16 mouse cellular contexts compared by ENCODE assay signal in the genomic region with DNA sequence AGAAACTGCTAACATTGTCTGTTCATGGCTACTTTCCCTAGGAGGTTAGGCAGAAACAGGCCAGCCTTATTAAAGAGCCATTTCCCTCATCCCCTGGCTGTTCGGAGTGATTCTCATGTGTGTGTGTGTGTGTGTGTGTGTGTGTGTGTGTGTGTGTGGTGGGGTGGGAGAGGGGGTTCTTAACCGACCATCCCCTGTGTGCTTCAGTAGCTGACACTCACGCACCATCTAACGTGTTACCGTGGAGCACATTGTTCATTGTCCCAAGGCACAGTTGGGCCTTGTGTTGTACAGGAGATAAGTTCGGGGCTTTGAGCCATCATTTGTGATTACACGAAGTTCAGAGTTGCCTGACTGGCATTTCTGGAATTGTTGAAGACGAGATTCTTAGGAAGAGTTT.
DNase-seq lines count a peak whose midpoint lies in the region; ATAC-seq and TF ChIP-seq lines count a peak whose summit lies in the region.
"Had no signal": no experiment of that assay in that cellular context is flagged by ENCODE, and none has a peak within 500 bp of the region (broad histone marks: within the 10 kb centered on the region; RNA-seq: fewer than 3 reads in every experiment).

No protein-coding gene starts in this region.

- no peak overlapping the region for H3K27ac ChIP-seq in forebrain, embryonic 11.5 days (ENCODE audit: low read depth, low read length)
- H3K27ac ChIP-seq in forebrain, postnatal 0 days (ENCODE audit: low read depth, low read length) = no peak overlapping the region
- peak overlapping the region; percentile 17; the same call in 1 of the 2 replicates for H3K27ac ChIP-seq in lung, postnatal 0 days (ENCODE audit: low read length)
- no peak overlapping the region for H3K27ac ChIP-seq in midbrain, embryonic 14.5 days (replicated peaks; ENCODE audit: low read depth, low read length)
- H3K27ac ChIP-seq: embryonic facial prominence, embryonic 12.5 days; gastrocnemius, adult 2 months; limb, embryonic 15.5 days; neural tube, embryonic 13.5 days had no signal

- H3K36me3 ChIP-seq in forebrain, embryonic 11.5 days (ENCODE audit: control insufficient read depth, insufficient read depth, low read length) = no peaks in the 10 kb centered on the region
- no peaks in the 10 kb centered on the region for H3K36me3 ChIP-seq in forebrain, postnatal 0 days (ENCODE audit: insufficient read depth)
- no peaks in the 10 kb centered on the region for H3K36me3 ChIP-seq in lung, postnatal 0 days (ENCODE audit: insufficient read depth, low read length)
- no peaks in the 10 kb centered on the region for H3K36me3 ChIP-seq in midbrain, embryonic 14.5 days (ENCODE audit: control insufficient read depth, insufficient read depth, low read length)
- H3K36me3 ChIP-seq: embryonic facial prominence, embryonic 12.5 days; limb, embryonic 15.5 days; neural tube, embryonic 13.5 days had no signal

- no peak for TF ChIP-seq EP300 in lung, postnatal 0 days (IDR thresholded peaks at IDR 0.05)

- no peak overlapping the region for H3K4me3 ChIP-seq in forebrain, embryonic 11.5 days (ENCODE audit: low read depth, low read length)
- no peak overlapping the region for H3K4me3 ChIP-seq in forebrain, postnatal 0 days (ENCODE audit: low read depth, low read length)
- H3K4me3 ChIP-seq in lung, postnatal 0 days (ENCODE audit: low read depth, low read length) = no peak overlapping the region
- no peak overlapping the region for H3K4me3 ChIP-seq in midbrain, embryonic 14.5 days (replicated peaks; ENCODE audit: low read depth, low read length)
- H3K4me3 ChIP-seq: embryonic facial prominence, embryonic 12.5 days; gastrocnemius, adult 2 months; limb, embryonic 15.5 days; neural tube, embryonic 13.5 days had no signal

- TF ChIP-seq CTCF in forebrain, postnatal 0 days (IDR thresholded peaks at IDR 0.05; ENCODE audit: low read depth) = no peak
- TF ChIP-seq CTCF in lung, postnatal 0 days (IDR thresholded peaks at IDR 0.05) = no peak

- no peaks in the 10 kb centered on the region for H3K27me3 ChIP-seq in forebrain, embryonic 11.5 days (ENCODE audit: control insufficient read depth, insufficient read depth, low read length)
- no peaks in the 10 kb centered on the region for H3K27me3 ChIP-seq in forebrain, postnatal 0 days (ENCODE audit: insufficient read depth, low read length)
- H3K27me3 ChIP-seq in lung, postnatal 0 days (replicated peaks; ENCODE audit: insufficient read depth, low read length) = no peaks in the 10 kb centered on the region
- no peaks in the 10 kb centered on the region for H3K27me3 ChIP-seq in midbrain, embryonic 14.5 days (ENCODE audit: control insufficient read depth, insufficient read depth, low read length)
- H3K27me3 ChIP-seq: embryonic facial prominence, embryonic 12.5 days; limb, embryonic 15.5 days; neural tube, embryonic 13.5 days had no signal

- no peaks in the 10 kb centered on the region; the same call in 1 of the 2 replicates for H3K4me1 ChIP-seq in forebrain, embryonic 11.5 days (replicated peaks; ENCODE audit: control insufficient read depth, insufficient read depth, low read length)
- no peaks in the 10 kb centered on the region for H3K4me1 ChIP-seq in forebrain, postnatal 0 days (ENCODE audit: insufficient read depth)
- no peaks in the 10 kb centered on the region for H3K4me1 ChIP-seq in lung, postnatal 0 days (ENCODE audit: insufficient read depth, low read depth, low read length)
- H3K4me1 ChIP-seq in midbrain, embryonic 14.5 days (ENCODE audit: control insufficient read depth, insufficient read depth, low read length) = peaks cover 16% of the 10 kb centered on the region; the same call in 1 of the 2 replicates

- 34% methylated on average over 8 of the region's 8 CpGs for WGBS in forebrain, embryonic 11.5 days
- 32% methylated on average over 8 of the region's 8 CpGs for WGBS in forebrain, postnatal 0 days
- WGBS in lung, postnatal 0 days = 60% methylated on average over 8 of the region's 8 CpGs
- WGBS in midbrain, embryonic 14.5 days = 13% methylated on average over 8 of the region's 8 CpGs

- no peak overlapping the region for H3K4me2 ChIP-seq in forebrain, embryonic 11.5 days (ENCODE audit: low read depth, low read length, severe bottlenecking)
- H3K4me2 ChIP-seq in forebrain, postnatal 0 days (ENCODE audit: low read depth) = no peak overlapping the region
- H3K4me2 ChIP-seq in lung, postnatal 0 days (replicated peaks; ENCODE audit: low read depth, low read length) = no peak overlapping the region
- no peak overlapping the region for H3K4me2 ChIP-seq in midbrain, embryonic 14.5 days (ENCODE audit: low read length)
- H3K4me2 ChIP-seq: embryonic facial prominence, embryonic 12.5 days; limb, embryonic 15.5 days; neural tube, embryonic 13.5 days had no signal

- no peak overlapping the region for H3K9ac ChIP-seq in forebrain, embryonic 11.5 days (ENCODE audit: low read length)
- H3K9ac ChIP-seq in forebrain, postnatal 0 days = no peak overlapping the region
- no peak overlapping the region for H3K9ac ChIP-seq in lung, postnatal 0 days (replicated peaks; ENCODE audit: low read depth)
- no peak overlapping the region for H3K9ac ChIP-seq in midbrain, embryonic 14.5 days (replicated peaks; ENCODE audit: low read length)
- H3K9ac ChIP-seq: embryonic facial prominence, embryonic 12.5 days; limb, embryonic 15.5 days; neural tube, embryonic 13.5 days had no signal

- ATAC-seq in forebrain, embryonic 11.5 days (replicated peaks; ENCODE audit: low FRiP score) = 0 out of 2 replicates have a peak, but pooled peaks have one; percentile 42
- no peak for ATAC-seq in forebrain, postnatal 0 days
- no peak for ATAC-seq in lung, postnatal 0 days
- no peak for ATAC-seq in midbrain, embryonic 14.5 days (ENCODE audit: low FRiP score, low TSS enrichment)

- no peaks in the 10 kb centered on the region for H3K9me3 ChIP-seq in forebrain, embryonic 11.5 days (ENCODE audit: control insufficient read depth, low read length)
- no peaks in the 10 kb centered on the region for H3K9me3 ChIP-seq in forebrain, postnatal 0 days (ENCODE audit: low read length)
- H3K9me3 ChIP-seq in lung, postnatal 0 days (ENCODE audit: low read length) = no peaks in the 10 kb centered on the region
- H3K9me3 ChIP-seq in midbrain, embryonic 14.5 days (ENCODE audit: control insufficient read depth, low read length) = no peaks in the 10 kb centered on the region
- H3K9me3 ChIP-seq: embryonic facial prominence, embryonic 12.5 days; limb, embryonic 15.5 days had no signal

- no peak for DNase-seq in forebrain, embryonic 11.5 days (ENCODE audit: low spot score)
- DNase-seq in forebrain, postnatal 0 days = no peak
- no peak for DNase-seq in lung, postnatal 0 days (ENCODE audit: low spot score)
- DNase-seq in lung, postnatal 10 days = no peak
- peak; percentile 44 for DNase-seq in R1 (ENCODE audit: low read depth, low spot score)
- DNase-seq in midbrain, embryonic 14.5 days = peak; percentile 24
- no peak for DNase-seq in spleen, adult 18-20 months
- no peak for DNase-seq in kidney, adult 9 months
- DNase-seq: adrenal gland, postnatal 10 days; cerebellum, adult 11 months; cerebellum, postnatal 14 days; gastrocnemius, adult 2 months; right cerebral cortex, postnatal 4 days had no signal

Comparison
In these comparisons a context has a peak if more than half of its experiments do, and no peak if none do; other contexts are left out.
1. DNase-seq: peak in R1 (single experiment) and midbrain, embryonic 14.5 days (single experiment); none in forebrain, embryonic 11.5 days (single experiment), forebrain, postnatal 0 days (single experiment), lung, postnatal 0 days (single experiment), lung, postnatal 10 days (single experiment), spleen, adult 18-20 months (0 of 2) and kidney, adult 9 months (single experiment).